Mouse (Mus musculus) adrenal gland, postnatal 4 days (tissue): ENCODE measurements at regions not wholly inside any gene's neighbourhood (a gene's known extent, or its start where the extent isn't known, plus 50 kb on each side); places are given as distances from the start of the nearest gene placed in this dataset.
"Not testable (repeated sequence)": the region's sequence is repeated elsewhere in the genome, so short reads cannot be mapped to it uniquely, and the experiment has no call there.

Source experiments
- DNase-seq, 2 experiments: peaks; one replicate each; pipeline ENCODE4 v3.0.0; 2021 to 2022; ENCODE audit warnings: low spot score in 2 of 2, mixed read lengths in 2 of 2

GRCm38 (mm10) chr2:108756251-108756650 lies 524.3 kb upstream of the Kif18a start:
- DNase-seq, result no peak

- DNase-seq, result no peak
Measured at GRCm38 (mm10) chr2:108764703-108765102, 515.8 kb upstream of the Kif18a start.

- no peak for DNase-seq
Measured at GRCm38 (mm10) chr2:108766461-108766860, 514.1 kb upstream of the Kif18a start.

- DNase-seq, result no peak
Measured at GRCm38 (mm10) chr2:108770383-108770782, 510.2 kb upstream of the Kif18a start.

GRCm38 (mm10) chr2:108783457-108783856 lies 497.1 kb upstream of the Kif18a start:
- no peak for DNase-seq

GRCm38 (mm10) chr2:108785161-108785957 lies 495.2 kb upstream of the Kif18a start:
- no peak for DNase-seq

GRCm38 (mm10) chr2:108789166-108789565 lies 491.4 kb upstream of the Kif18a start:
- DNase-seq, result no peak

GRCm38 (mm10) chr2:108795145-108795544 lies 485.4 kb upstream of the Kif18a start:
- DNase-seq, result no peak

- no peak for DNase-seq
Measured at GRCm38 (mm10) chr2:108796816-108797581, 483.5 kb upstream of the Kif18a start.

GRCm38 (mm10) chr2:108812367-108812766 lies 468.2 kb upstream of the Kif18a start:
- DNase-seq, result no peak

- DNase-seq, result no peak
Measured at GRCm38 (mm10) chr2:108813040-108813566, 467.4 kb upstream of the Kif18a start.

GRCm38 (mm10) chr2:108816579-108816978 lies 464.0 kb upstream of the Kif18a start:
- DNase-seq, result no peak

GRCm38 (mm10) chr2:108824025-108824424 lies 456.5 kb upstream of the Kif18a start:
- no peak for DNase-seq

- DNase-seq, result no peak
Measured at GRCm38 (mm10) chr2:108825981-108826380, 454.6 kb upstream of the Kif18a start.

- DNase-seq, result no peak
Measured at GRCm38 (mm10) chr2:108827106-108827838, 453.3 kb upstream of the Kif18a start.

GRCm38 (mm10) chr2:108827974-108828700 lies 452.4 kb upstream of the Kif18a start:
- no peak for DNase-seq

- not testable (repeated sequence) for DNase-seq
Measured at GRCm38 (mm10) chr2:108843855-108844254, 436.7 kb upstream of the Kif18a start.

- no peak for DNase-seq
Measured at GRCm38 (mm10) chr2:108848051-108848450, 432.5 kb upstream of the Kif18a start.

- no peak for DNase-seq
Measured at GRCm38 (mm10) chr2:108854399-108854798, 426.1 kb upstream of the Kif18a start.

GRCm38 (mm10) chr2:108877141-108877540 lies 403.4 kb upstream of the Kif18a start:
- DNase-seq, result no peak

- DNase-seq, result no peak
Measured at GRCm38 (mm10) chr2:108877676-108878075, 402.9 kb upstream of the Kif18a start.
